Mouse (Mus musculus) ES-E14 (cell line): ENCODE data around the gene Avil.

Experiments used
- CHD2 ChIP-seq: IDR thresholded peaks from 2 replicates; pipeline ENCODE4 v1.6.1; 2014; ENCODE audit warnings: mild to moderate bottlenecking, low read depth, low read length, inconsistent platforms
- ZC3H11A ChIP-seq: IDR thresholded peaks from 2 replicates; pipeline ENCODE4 v1.6.1; 2012; ENCODE audit warnings: low read depth, mild to moderate bottlenecking, inconsistent platforms, low read length, borderline replicate concordance
- ZNF384 ChIP-seq: IDR thresholded peaks from 2 replicates; pipeline ENCODE4 v1.6.1; 2012; ENCODE audit warnings: low read depth, low read length, inconsistent platforms

DNA sequence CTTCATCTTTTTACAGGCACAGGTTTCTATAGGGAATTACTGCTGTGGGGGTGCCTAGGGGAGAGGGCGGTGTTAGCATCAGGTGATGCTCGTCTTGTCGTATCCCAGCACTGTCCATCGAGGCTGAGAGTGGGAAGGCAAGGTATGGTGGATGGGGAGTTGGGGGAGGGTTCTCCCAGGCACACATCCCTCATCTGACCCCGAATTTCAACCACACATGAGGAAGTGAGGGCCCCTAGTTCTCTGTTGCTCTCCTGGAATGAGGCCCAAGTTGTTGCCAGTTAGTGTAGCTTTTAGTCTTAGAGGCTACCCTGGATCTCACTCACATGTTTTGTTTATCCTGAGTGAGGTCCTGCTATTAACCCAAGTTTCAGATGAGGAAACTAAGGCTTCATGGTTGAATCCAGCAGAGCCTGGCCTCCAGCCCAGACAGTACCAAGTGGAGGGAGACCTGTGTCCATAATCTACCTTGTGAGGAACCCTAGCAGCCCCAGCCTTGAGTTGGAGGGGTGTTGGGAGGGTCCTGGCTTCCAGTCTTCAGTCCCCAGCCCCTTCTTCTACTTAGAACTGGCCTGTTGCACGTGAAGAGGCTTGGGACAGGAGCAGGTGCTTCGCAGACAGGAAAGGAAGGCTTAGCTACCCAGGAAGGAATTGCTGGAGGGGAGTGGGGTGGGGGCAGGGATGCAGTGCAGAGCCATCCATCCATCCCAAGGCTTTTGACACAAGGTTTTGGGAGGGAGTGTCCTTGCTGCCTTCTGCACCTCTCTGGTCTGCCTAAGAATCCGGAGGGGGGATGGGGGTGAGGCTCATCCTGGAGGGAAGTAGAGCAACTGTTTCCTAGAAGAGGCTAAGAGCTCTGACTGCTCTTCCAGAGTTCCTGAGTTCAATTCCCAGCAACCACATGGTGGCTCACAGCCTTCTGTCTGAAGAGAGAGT is 13.1 kb upstream of the Avil start:
- no peak for TF ChIP-seq ZC3H11A
- no peak for TF ChIP-seq CHD2
- TF ChIP-seq ZNF384, result no peak
